Mouse (Mus musculus): ENCODE results near the gene Ap3d1. TPM values are rescaled to one million over a fixed set of nuclear protein-coding genes. Genes with fewer than 3 reads are reported as not detected.

The Ap3d1 gene
- 62.0 and 69.6 TPM in 2 replicates for polyA plus RNA-seq (2014; fragmentation: Nextera tagmentation; extraction: Ambion mirVana)

DNA sequence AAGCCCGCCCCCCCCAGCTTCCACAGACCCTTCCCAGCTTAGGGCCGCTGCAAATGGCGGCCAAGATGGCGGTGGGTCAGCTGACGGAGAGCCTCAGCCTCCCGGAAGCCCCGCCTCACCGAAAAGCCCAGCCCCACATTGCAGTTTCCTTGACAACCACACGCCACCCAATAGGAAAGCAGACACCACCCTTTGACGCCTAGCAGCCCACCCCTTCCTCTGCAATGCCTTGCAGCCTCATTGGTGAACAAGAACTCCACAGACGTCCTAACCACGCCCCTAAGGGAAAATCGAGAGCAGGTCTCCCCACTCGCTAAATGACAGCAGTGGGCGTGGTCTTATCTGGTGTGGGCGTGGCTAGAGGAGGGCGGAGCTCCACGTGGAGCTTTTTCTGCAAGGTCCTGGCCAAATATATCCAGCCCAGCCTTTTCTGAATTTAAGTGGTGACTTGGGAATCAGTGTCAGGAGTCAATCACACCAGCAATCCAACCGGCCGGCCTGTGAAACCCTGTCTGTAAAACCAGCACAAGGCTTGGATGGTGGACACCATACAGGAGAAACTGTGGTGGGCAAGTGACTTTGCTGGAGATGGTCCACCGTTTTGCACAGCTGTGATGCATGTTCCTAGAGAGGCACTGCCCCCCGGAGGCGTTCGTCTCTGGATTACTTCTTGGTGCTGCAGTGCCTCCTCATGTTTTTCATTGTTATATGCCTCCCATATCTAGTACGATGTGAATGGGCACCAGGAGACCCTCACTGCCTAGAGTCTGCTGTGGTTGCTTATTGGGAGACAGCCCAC, at the start of gene Ap3d1:
Gene Ap3d1 (minus strand): TSS at position 85 of the 799 bp plus-strand sequence.
- peak; percentile 100 for DNase-seq
- peak within 1 kb of the TSS; percentile 72; the same call in 1 of the 2 replicates for H3K27ac ChIP-seq (ENCODE audit: low read depth)
- peak; percentile 37 for TF ChIP-seq CTCF (IDR thresholded peaks at IDR 0.05; ENCODE audit: low read depth)
- peaks cover 10% of the 10 kb centered on the region for H3K4me1 ChIP-seq (ENCODE audit: insufficient read depth)
- H3K9me3 ChIP-seq (ENCODE audit: low read depth, low read length): no peaks in the 10 kb centered on the region
- under 1% methylated on average over 25 of the region's 25 CpGs for WGBS
- ATAC-seq (ENCODE audit: insufficient read depth): peak; percentile 99
- H3K4me3 ChIP-seq (ENCODE audit: low read depth, low read length): peak within 1 kb of the TSS; percentile 99
- no peaks in the 10 kb centered on the region for H3K36me3 ChIP-seq (ENCODE audit: insufficient read depth)
- peak within 1 kb of the TSS; percentile 95 for H3K9ac ChIP-seq
- peak within 1 kb of the TSS; percentile 89 for H3K4me2 ChIP-seq
- H3K27me3 ChIP-seq (ENCODE audit: insufficient read depth, low read length): no peaks in the 10 kb centered on the region

DNA sequence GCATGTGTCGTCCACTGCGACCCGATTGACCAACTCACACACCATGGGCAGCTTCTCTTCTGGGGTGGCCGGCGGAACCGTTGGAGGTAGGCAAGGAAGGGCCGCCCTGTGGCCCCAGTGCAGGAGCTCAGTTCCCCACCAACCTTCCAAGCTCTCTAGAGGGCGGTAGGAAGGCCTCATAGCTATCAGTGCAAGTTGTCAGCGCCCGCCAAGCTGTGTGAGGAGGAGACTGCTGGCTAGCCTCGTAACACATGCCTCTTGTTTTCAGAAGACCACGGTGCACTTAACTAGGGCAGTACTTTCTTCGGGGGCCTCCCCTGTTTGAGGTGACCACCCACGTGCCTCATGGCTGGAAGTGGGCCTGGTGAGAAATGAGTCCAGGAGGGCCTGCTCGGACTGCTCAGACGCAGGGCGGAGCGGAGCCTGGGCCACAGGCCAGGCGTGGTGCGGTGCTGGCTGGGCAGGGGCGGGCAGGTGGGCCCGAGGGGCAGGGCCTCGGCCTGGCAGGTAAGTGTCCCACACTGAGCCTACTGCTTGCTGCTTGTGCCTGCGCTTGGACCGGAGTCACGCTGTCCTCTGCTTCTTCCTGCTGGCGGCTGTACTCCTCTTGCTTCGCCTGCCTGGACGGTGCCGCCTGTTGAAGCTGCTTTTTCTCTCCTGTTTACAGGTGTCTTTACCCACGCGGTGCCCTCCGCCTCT, 49.6 kb upstream of the Ap3d1 start:
- no peaks in the 10 kb centered on the region for H3K27me3 ChIP-seq (ENCODE audit: insufficient read depth, low read length)
- peaks cover 2% of the 10 kb centered on the region; the same call in 1 of the 2 replicates for H3K4me1 ChIP-seq (ENCODE audit: insufficient read depth)
- peaks cover 100% of the 10 kb centered on the region for H3K36me3 ChIP-seq (ENCODE audit: insufficient read depth)
- no peak for TF ChIP-seq CTCF (IDR thresholded peaks at IDR 0.05; ENCODE audit: low read depth)
- H3K4me2 ChIP-seq: no peak overlapping the region
- H3K9me3 ChIP-seq (ENCODE audit: low read depth, low read length): no peaks in the 10 kb centered on the region
- H3K27ac ChIP-seq (ENCODE audit: low read depth): no peak overlapping the region; the same call in 1 of the 2 replicates
- no peak overlapping the region for H3K4me3 ChIP-seq (ENCODE audit: low read depth, low read length)
- ATAC-seq (ENCODE audit: insufficient read depth) (peak; percentile 16; the same call in 1 of the 2 replicates), DNase-seq (no peak)
- WGBS: 71% methylated on average over 29 of the region's 33 CpGs
- H3K9ac ChIP-seq: no peak overlapping the region

DNA sequence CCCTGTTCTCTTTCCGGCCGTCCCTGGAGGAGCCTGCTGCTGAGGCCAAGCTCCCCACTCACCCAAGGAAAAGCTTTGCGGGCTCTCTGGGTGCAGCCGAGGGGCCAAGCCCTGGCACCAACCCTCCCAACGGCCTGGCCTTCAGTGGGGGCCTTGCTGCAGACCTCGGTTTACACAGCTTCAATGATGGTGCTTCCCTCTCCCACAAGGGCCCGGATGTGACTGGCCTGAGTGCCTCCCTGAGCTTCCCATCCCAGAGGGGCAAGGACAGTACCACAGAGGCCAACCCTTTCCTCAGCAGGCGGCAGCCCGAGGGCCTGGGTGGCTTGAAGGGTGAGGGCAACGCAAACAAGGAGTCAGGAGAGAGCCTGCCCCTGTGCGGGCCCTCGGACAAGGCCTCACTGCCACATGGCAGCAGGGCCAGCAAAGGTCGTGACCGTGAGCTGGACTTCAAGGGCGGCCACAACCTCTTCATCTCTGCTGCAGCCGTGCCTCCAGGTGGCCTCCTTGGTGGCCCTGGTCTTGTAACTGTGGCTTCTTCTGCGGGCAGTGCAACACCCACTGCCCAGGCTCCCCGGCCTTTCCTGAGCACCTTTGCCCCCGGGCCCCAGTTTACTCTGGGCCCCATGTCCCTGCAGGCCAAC, 48.8 kb upstream of the Ap3d1 start:
- Histone ChIP-seq H3K4me1 (ENCODE audit: insufficient read depth) (no peaks in the 10 kb centered on the region), H3K27ac (ENCODE audit: low read depth) (no peak overlapping the region), H3K27me3 (ENCODE audit: insufficient read depth, low read length) (no peaks in the 10 kb centered on the region), H3K9ac (no peak overlapping the region), H3K4me2 (no peak overlapping the region), H3K4me3 (ENCODE audit: low read depth, low read length) (no peak overlapping the region), H3K9me3 (ENCODE audit: low read depth, low read length) (no peaks in the 10 kb centered on the region), H3K36me3 (ENCODE audit: insufficient read depth) (peaks cover 100% of the 10 kb centered on the region)
- TF ChIP-seq CTCF (IDR thresholded peaks at IDR 0.05; ENCODE audit: low read depth): no peak
- no peak for DNase-seq
- ATAC-seq (ENCODE audit: insufficient read depth): no peak
- WGBS: 87% methylated on average over 19 of the region's 19 CpGs

DNA sequence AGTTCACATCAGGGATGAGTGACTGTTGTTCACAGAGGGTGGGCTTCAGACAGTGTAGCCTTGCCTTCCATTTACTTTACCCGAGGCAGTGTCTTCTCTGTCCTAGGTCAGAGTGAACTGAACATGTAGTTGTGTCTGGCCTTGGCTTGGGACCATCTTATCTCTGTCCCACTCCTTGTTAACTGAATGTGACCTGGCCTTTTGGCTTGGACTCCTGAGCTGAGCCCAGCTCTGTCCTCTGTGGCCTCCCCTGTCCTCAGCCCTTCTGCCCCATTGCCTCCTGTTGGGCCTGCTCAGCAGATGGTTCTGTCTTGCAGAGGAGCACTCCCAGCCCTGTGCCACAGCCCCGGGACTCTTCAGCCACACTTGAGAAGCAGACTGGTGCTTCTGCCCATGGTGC, 45.5 kb upstream of the Ap3d1 start:
- H3K4me3 ChIP-seq (ENCODE audit: low read depth, low read length): no peak overlapping the region
- DNase-seq: no peak
- no peaks in the 10 kb centered on the region for H3K27me3 ChIP-seq (ENCODE audit: insufficient read depth, low read length)
- no peak overlapping the region for H3K27ac ChIP-seq (ENCODE audit: low read depth)
- no peak overlapping the region for H3K9ac ChIP-seq
- H3K9me3 ChIP-seq (ENCODE audit: low read depth, low read length): no peaks in the 10 kb centered on the region
- 78% methylated on average over 2 of the region's 2 CpGs for WGBS
- no peaks in the 10 kb centered on the region for H3K4me1 ChIP-seq (ENCODE audit: insufficient read depth)
- H3K4me2 ChIP-seq: no peak overlapping the region
- no peak for ATAC-seq (ENCODE audit: insufficient read depth)
- H3K36me3 ChIP-seq (ENCODE audit: insufficient read depth): peaks cover 100% of the 10 kb centered on the region
- no peak for TF ChIP-seq CTCF (IDR thresholded peaks at IDR 0.05; ENCODE audit: low read depth)

DNA sequence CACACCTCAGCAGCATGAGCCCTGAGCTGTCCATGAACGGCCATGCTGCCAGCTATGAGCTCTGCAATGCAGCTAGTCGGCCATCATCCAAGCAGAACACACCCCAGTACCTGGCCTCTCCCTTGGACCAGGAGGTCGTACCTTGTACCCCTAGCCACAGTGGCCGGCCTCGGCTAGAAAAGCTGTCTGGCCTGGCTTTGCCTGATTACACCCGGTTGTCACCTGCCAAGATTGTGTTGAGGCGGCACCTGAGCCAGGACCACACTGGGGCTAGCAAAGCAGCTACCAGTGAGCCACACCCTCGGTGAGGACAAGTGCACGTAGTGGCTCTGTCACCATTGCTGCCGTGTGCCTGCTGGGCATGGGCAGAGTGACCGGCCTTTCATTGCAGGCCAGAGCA, 43.9 kb upstream of the Ap3d1 start:
- H3K9ac ChIP-seq: no peak overlapping the region
- H3K4me3 ChIP-seq (ENCODE audit: low read depth, low read length): no peak overlapping the region
- H3K27ac ChIP-seq (ENCODE audit: low read depth): no peak overlapping the region
- ATAC-seq (ENCODE audit: insufficient read depth) (no peak), DNase-seq (no peak)
- H3K4me2 ChIP-seq: no peak overlapping the region
- 91% methylated on average over 11 of the region's 11 CpGs for WGBS
- peaks cover 100% of the 10 kb centered on the region for H3K36me3 ChIP-seq (ENCODE audit: insufficient read depth)
- H3K27me3 ChIP-seq (ENCODE audit: insufficient read depth, low read length): no peaks in the 10 kb centered on the region
- no peaks in the 10 kb centered on the region for H3K9me3 ChIP-seq (ENCODE audit: low read depth, low read length)
- no peak for TF ChIP-seq CTCF (IDR thresholded peaks at IDR 0.05; ENCODE audit: low read depth)
- no peaks in the 10 kb centered on the region for H3K4me1 ChIP-seq (ENCODE audit: insufficient read depth)

DNA sequence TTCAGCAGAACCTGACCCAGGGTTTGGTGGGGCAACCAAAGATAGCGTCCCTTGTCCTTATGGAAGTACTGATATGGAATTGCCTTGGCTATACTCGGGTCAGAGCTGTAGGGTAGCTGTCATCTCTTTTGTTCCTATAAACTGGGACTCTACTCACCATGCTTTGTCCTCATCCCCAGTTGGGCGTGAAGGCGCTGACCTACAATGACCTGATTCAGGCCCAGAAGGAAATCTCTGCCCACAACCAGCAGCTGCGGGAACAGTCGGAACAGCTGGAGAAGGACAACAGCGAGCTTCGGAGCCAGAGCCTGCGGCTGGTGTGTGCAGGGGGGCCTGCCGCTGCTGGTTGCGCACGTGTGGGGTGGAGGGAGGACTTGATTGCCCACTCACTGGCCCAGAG, 42.8 kb upstream of the Ap3d1 start:
- no peaks in the 10 kb centered on the region for H3K9me3 ChIP-seq (ENCODE audit: low read depth, low read length)
- no peak for DNase-seq
- no peak for ATAC-seq (ENCODE audit: insufficient read depth)
- no peak for TF ChIP-seq CTCF (IDR thresholded peaks at IDR 0.05; ENCODE audit: low read depth)
- no peak overlapping the region for H3K27ac ChIP-seq (ENCODE audit: low read depth)
- H3K4me3 ChIP-seq (ENCODE audit: low read depth, low read length): no peak overlapping the region
- H3K9ac ChIP-seq: no peak overlapping the region
- H3K36me3 ChIP-seq (ENCODE audit: insufficient read depth): peaks cover 100% of the 10 kb centered on the region
- H3K4me2 ChIP-seq: no peak overlapping the region
- no peaks in the 10 kb centered on the region for H3K4me1 ChIP-seq (ENCODE audit: insufficient read depth)
- WGBS: 89% methylated on average over 12 of the region's 12 CpGs
- no peaks in the 10 kb centered on the region for H3K27me3 ChIP-seq (ENCODE audit: insufficient read depth, low read length)

DNA sequence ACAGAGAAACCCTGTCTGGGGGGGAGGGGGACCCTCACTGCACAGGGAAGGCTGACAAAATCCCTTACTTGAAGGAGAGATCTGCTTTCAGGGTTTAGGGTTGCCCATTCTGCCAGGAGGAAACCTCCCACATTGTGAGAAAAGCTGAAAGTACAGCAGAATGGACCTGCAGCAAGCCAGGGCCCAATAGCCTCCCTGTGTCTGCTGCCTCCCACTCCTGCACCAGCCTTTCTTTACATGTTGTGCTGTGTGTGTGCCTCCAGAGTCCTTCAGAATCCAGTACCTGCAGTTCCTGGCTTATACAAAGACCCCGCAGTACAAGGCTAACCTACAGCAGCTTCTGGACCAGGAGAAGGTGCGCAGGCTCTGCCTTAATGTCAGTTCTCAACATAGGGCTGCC, 42.2 kb upstream of the Ap3d1 start:
- ATAC-seq (ENCODE audit: insufficient read depth) (no peak), DNase-seq (no peak)
- H3K9ac ChIP-seq: no peak overlapping the region
- no peak overlapping the region for H3K4me3 ChIP-seq (ENCODE audit: low read depth, low read length)
- peaks cover 100% of the 10 kb centered on the region for H3K36me3 ChIP-seq (ENCODE audit: insufficient read depth)
- TF ChIP-seq CTCF (IDR thresholded peaks at IDR 0.05; ENCODE audit: low read depth): no peak
- H3K4me2 ChIP-seq: no peak overlapping the region
- no peaks in the 10 kb centered on the region for H3K9me3 ChIP-seq (ENCODE audit: low read depth, low read length)
- H3K27ac ChIP-seq (ENCODE audit: low read depth): no peak overlapping the region
- no peaks in the 10 kb centered on the region for H3K27me3 ChIP-seq (ENCODE audit: insufficient read depth, low read length)
- no peaks in the 10 kb centered on the region for H3K4me1 ChIP-seq (ENCODE audit: insufficient read depth)
- 97% methylated on average over 2 of the region's 2 CpGs for WGBS

Data from lung, embryonic 14.5 days (tissue).